Mouse (Mus musculus) Patski (cell line): ENCODE results near the gene Odf3b. TPM values are rescaled to one million over a fixed set of nuclear protein-coding genes. Genes with fewer than 3 reads are reported as not detected.

Experiments used
- ATAC-seq: fragments of 100-300 bp; one replicate; pipeline ENCODE4 v1.8.0; 2021
- CTCF ChIA-PET: fragments of 350-600 bp; sonication (Branson Sonifier 250); formaldehyde crosslinking; loops from one replicate; lab custom pipeline; 2022; ENCODE audit warnings: inconsistent platforms; lab: Charles Lee
- POLR2A ChIA-PET: fragments of 350-600 bp; sonication (Branson Sonifier 250); formaldehyde crosslinking; loops from one replicate; lab custom pipeline; 2022; ENCODE audit warnings: antibody characterized with exemption, inconsistent platforms; lab: Charles Lee
- DNase-seq: peaks from one replicate; pipeline ENCODE4 v3.0.0-alpha.2; 2011; ENCODE audit warnings: low read depth, low spot score
- H3K27me3 ChIP-seq: fragments of 371-371 bp; one replicate; pipeline ENCODE4 v1.5.1; 2021
- CTCF ChIP-seq: fragments of 100-300 bp; IDR thresholded peaks from one replicate; pipeline ENCODE4 v1.5.1; 2021
- in situ Hi-C: fragments of 300-500 bp; cut with MboI; formaldehyde crosslinking; loops from 3 replicates; pipeline ENCODE4 v1.11.1; 2018; ENCODE audit warnings: low pct_unique_long_range_greater_than_20kb, mixed read lengths
- polyA plus RNA-seq: library from polyadenylated mRNA; unstranded; gene quantifications from one replicate; pipeline ENCODE4 v1.2.3, GENCODE M21; 2021

Odf3b gene
- polyA plus RNA-seq, 1 experiment from 2014 or later: 0.36 TPM

DNA sequence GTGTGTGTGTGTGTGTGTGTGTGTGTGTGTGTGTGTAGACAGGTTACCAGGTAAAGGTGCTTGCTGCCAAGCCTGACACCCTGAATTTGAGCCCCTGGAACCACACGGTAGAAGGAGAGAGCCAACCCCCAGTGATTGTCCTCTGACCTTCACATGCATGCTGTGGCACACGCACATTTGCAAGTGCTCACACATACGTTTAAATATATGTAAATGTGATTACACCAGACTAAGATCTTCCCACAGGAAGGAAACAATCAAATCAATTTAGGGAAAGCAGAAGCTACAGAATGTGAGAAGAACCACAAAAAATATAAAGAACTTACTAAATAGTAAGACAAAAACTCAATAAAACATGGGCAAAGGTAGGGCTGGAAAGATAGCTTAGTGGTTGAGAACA lies 38.9 kb downstream of the Odf3b start:
- POLR2A ChIA-PET: no interaction called here
- ATAC-seq (no peak), DNase-seq (no peak)
- no peak for TF ChIP-seq CTCF
- peaks cover 17% of the 10 kb centered on the region for H3K27me3 ChIP-seq
- in situ Hi-C loops: no loop called here
- CTCF ChIA-PET: no interaction called here

DNA sequence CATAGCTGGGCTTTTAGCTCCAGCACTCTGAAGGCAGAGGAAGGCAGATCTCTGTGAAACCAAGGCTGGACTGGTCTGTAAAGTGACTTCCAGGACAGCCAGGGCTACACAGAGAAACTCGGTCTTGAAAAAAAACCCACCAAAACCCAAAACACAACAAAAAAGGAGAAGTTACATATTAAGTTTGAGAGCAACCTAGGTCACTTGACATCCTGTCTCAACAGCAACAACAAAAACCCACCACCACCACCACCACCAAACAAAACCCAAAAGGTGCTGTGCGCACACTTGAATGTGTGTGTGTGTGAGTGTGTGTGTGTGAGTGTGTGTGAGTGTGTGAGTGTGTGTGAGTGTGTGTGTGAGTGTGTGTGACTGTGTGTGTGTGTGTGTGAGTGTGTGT lies 39.4 kb downstream of the Odf3b start:
- peaks cover 17% of the 10 kb centered on the region for H3K27me3 ChIP-seq
- in situ Hi-C loops: no loop called here
- no peak for ATAC-seq
- ChIA-PET POLR2A (no interaction called here), CTCF (interaction anchor here (1.3 kb wide), 1 partner anchor 25 kb away, joined by 4 read pairs; the partner anchor contains the start of gene Sbf1)
- DNase-seq: no peak
- no peak for TF ChIP-seq CTCF

DNA sequence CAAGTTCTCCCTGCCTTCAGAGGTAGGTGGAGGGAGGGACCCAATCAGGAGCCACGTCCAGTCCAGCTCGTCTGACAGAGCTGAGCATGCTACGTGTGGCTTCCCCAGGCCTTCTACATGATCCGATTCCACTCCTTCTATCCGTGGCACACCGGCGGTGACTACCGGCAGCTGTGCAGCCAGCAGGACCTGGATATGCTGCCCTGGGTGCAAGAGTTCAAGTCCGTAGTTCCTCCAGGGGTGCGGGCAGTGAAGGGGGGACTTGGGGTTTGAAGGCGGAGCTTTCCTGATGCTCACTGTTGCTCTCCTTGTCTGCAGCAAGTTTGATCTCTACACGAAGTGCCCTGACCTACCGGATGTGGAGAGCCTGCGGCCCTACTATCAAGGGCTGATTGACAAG lies 42.7 kb downstream of the Odf3b start:
- peaks cover 19% of the 10 kb centered on the region for H3K27me3 ChIP-seq
- ChIA-PET POLR2A (no interaction called here), CTCF (no interaction called here)
- DNase-seq: no peak
- in situ Hi-C loops: no loop called here
- no peak for TF ChIP-seq CTCF
- ATAC-seq: peak; percentile 26

DNA sequence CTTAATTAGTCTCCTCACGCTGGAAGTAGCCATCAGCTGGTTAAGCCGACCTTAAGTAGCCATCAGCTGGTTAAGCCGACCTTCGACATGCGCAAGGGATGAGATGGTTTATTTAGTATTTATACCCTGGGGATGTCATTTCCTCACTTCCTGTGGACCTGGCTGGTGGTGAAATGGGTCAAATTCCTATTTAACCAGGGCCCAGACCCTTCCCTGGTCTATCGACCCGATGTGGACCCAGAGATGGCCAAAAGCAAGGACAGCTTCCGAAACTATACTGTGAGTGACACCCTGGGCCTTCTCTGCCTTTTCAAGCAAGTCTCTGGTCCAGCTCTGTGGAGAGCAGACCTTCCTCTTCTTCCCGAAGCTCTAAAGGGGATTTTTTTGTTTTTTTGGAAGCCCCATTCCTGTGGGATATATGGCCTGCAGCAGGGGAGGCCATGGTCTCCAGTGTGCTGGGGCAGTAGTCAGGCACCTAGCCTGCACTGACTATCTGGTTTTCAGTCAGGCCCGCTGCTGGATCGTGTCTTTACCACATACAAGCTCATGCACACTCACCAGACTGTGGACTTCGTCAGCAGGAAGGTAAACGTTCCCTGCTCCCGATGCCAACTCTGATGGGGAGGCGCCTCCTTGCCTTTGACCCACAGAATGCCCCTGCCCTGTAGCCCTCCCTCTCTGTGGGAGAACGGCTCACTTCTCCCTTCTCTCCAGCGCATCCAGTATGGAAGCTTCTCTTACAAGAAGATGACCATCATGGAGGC lies 44.1 kb downstream of the Odf3b start:
- no peak for TF ChIP-seq CTCF
- H3K27me3 ChIP-seq: peaks cover 25% of the 10 kb centered on the region
- in situ Hi-C loops: no loop called here
- ATAC-seq (no peak), DNase-seq (no peak)
- ChIA-PET CTCF (interaction anchor here (2.1 kb wide), 1 partner anchor 9 kb away, joined by 5 read pairs; no protein-coding TSS in a partner anchor), POLR2A (no interaction called here)

GRCm38 (mm10) chr15:89334271-89334670 lies 44.8 kb downstream of the Odf3b start, which contains the start of gene Miox:
TSS of gene Miox (plus strand) at chr15:89334398.
- CTCF ChIA-PET: interaction anchor here (2.1 kb wide), 1 partner anchor 9 kb away, joined by 5 read pairs; no protein-coding TSS in a partner anchor
- TF ChIP-seq CTCF: no peak
- POLR2A ChIA-PET: no interaction called here
- ATAC-seq: peak; percentile 12
- in situ Hi-C loops: no loop called here
- peaks cover 25% of the 10 kb centered on the region for H3K27me3 ChIP-seq
- no peak for DNase-seq

Other genes with a start within 250 kb of the Odf3b start
- gene Mapk12, start 238.6 kb downstream of the Odf3b start, polyA plus RNA-seq: 7.1 TPM
- gene Mapk11, start 229.7 kb downstream of the Odf3b start, polyA plus RNA-seq: 16.3 TPM
- gene Plxnb2, start 198.5 kb downstream of the Odf3b start, polyA plus RNA-seq: 444 TPM
- gene Dennd6b, start 182.8 kb downstream of the Odf3b start, polyA plus RNA-seq: 11.3 TPM
- 37.2 TPM for gene Ppp6r2, start 167.7 kb downstream of the Odf3b start, polyA plus RNA-seq
- gene Sbf1, start 64.0 kb downstream of the Odf3b start, polyA plus RNA-seq: 150 TPM
- 0.14 TPM for gene Adm2, start 56.6 kb downstream of the Odf3b start, polyA plus RNA-seq
- gene Miox, start 44.9 kb downstream of the Odf3b start, polyA plus RNA-seq: not detected
- 65.9 TPM for gene Lmf2, start 23.6 kb downstream of the Odf3b start, polyA plus RNA-seq
- gene Ncaph2, start 23.6 kb downstream of the Odf3b start, polyA plus RNA-seq: 106 TPM
- 24.2 TPM for gene Sco2, start 5.4 kb downstream of the Odf3b start, polyA plus RNA-seq
- gene Tymp, start 2.2 kb downstream of the Odf3b start, polyA plus RNA-seq: 3.0 TPM
- gene Klhdc7b, start 5.6 kb upstream of the Odf3b start, polyA plus RNA-seq: not detected
- not detected for gene Syce3, start 31.2 kb upstream of the Odf3b start, polyA plus RNA-seq
- 1.7 TPM for gene Cpt1b, start 46.6 kb upstream of the Odf3b start, polyA plus RNA-seq
- gene C730034F03Rik, start 50.3 kb upstream of the Odf3b start, polyA plus RNA-seq: 1.3 TPM
- not detected for gene Gm44502, start 50.4 kb upstream of the Odf3b start, polyA plus RNA-seq
- 63.5 TPM for gene Chkb, start 50.6 kb upstream of the Odf3b start, polyA plus RNA-seq
- gene Mapk8ip2, start 74.6 kb upstream of the Odf3b start, polyA plus RNA-seq: 0.17 TPM
- 71.1 TPM for gene Arsa, start 98.1 kb upstream of the Odf3b start, polyA plus RNA-seq
- gene Shank3, start 120.3 kb upstream of the Odf3b start, polyA plus RNA-seq: 2.0 TPM
- gene Acr, start 189.0 kb upstream of the Odf3b start, polyA plus RNA-seq: not detected
- 41.4 TPM for gene Rabl2, start 212.6 kb upstream of the Odf3b start, polyA plus RNA-seq